Mouse (Mus musculus) layer of hippocampus, postnatal 25 days (tissue): ENCODE results near the gene Tie1. TPM values are rescaled to one million over a fixed set of nuclear protein-coding genes. Genes with fewer than 3 reads are reported as not detected.
"Not testable (repeated sequence)": the region's sequence is repeated elsewhere in the genome, so short reads cannot be mapped to it uniquely, and the experiment has no call there.

Experiments
- DNase-seq, 2 experiments: peaks; one replicate each; pipeline ENCODE4 v3.0.0; 2022; ENCODE audit warnings: mixed read lengths in 2 of 2, low spot score in 1 of 2; ENCODE audit errors: extremely low spot score in 1 of 2
- total RNA-seq, 2 experiments: library from RNA; stranded (reverse); gene quantifications; 2 replicates each; pipeline ENCODE4 v1.2.3; 2021

Tie1 gene
- 1 to 10 TPM; 7.0 to 8.1 TPM for total RNA-seq

GRCm38 (mm10) chr4:118489717-118490132 lies at the start of gene Tie1:
Gene Tie1, minus strand, starts transcription at chr4:118490061.
- no peak for DNase-seq

- DNase-seq, result no peak
Observed at GRCm38 (mm10) chr4:118537801-118538200, 47.9 kb upstream of the Tie1 start.

GRCm38 (mm10) chr4:118535610-118536009 lies 45.7 kb upstream of the Tie1 start:
- DNase-seq, result no peak

GRCm38 (mm10) chr4:118533605-118534004 lies 43.7 kb upstream of the Tie1 start:
- no peak for DNase-seq

- no peak for DNase-seq
Observed at GRCm38 (mm10) chr4:118533156-118533555, 43.3 kb upstream of the Tie1 start.

- DNase-seq, result no peak
Observed at GRCm38 (mm10) chr4:118532663-118533062, 42.8 kb upstream of the Tie1 start.

- DNase-seq, result no peak
Observed at GRCm38 (mm10) chr4:118527720-118528119, 37.9 kb upstream of the Tie1 start.

- no peak for DNase-seq
Observed at GRCm38 (mm10) chr4:118527335-118527681, 37.4 kb upstream of the Tie1 start.

- DNase-seq, result no peak
Observed at GRCm38 (mm10) chr4:118526408-118527334, 36.8 kb upstream of the Tie1 start, which contains the start of gene 2610528J11Rik. Gene 2610528J11Rik, plus strand, starts transcription at chr4:118526999.

GRCm38 (mm10) chr4:118525779-118526178 lies 35.9 kb upstream of the Tie1 start:
- no peak for DNase-seq

- DNase-seq, result no peak
Observed at GRCm38 (mm10) chr4:118523976-118524375, 34.1 kb upstream of the Tie1 start.

- no peak for DNase-seq
Observed at GRCm38 (mm10) chr4:118522248-118522647, 32.4 kb upstream of the Tie1 start.

- DNase-seq, result no peak
Observed at GRCm38 (mm10) chr4:118518208-118518607, 28.3 kb upstream of the Tie1 start.

- DNase-seq, result no peak
Observed at GRCm38 (mm10) chr4:118517497-118518146, 27.8 kb upstream of the Tie1 start.

GRCm38 (mm10) chr4:118516699-118517496 lies 27.0 kb upstream of the Tie1 start:
- DNase-seq, result no peak

GRCm38 (mm10) chr4:118509050-118509449 lies 19.2 kb upstream of the Tie1 start:
- DNase-seq, result no peak

- DNase-seq, result not testable (repeated sequence)
Observed at GRCm38 (mm10) chr4:118507171-118507570, 17.3 kb upstream of the Tie1 start.

GRCm38 (mm10) chr4:118505551-118505950 lies 15.7 kb upstream of the Tie1 start:
- no peak for DNase-seq

- DNase-seq, result no peak
Observed at GRCm38 (mm10) chr4:118500792-118501191, 10.9 kb upstream of the Tie1 start.

GRCm38 (mm10) chr4:118500171-118500724 lies 10.4 kb upstream of the Tie1 start:
- no peak for DNase-seq
